Mouse (Mus musculus): ENCODE results near the gene Gm49403.

Gene Gm49403

DNA sequence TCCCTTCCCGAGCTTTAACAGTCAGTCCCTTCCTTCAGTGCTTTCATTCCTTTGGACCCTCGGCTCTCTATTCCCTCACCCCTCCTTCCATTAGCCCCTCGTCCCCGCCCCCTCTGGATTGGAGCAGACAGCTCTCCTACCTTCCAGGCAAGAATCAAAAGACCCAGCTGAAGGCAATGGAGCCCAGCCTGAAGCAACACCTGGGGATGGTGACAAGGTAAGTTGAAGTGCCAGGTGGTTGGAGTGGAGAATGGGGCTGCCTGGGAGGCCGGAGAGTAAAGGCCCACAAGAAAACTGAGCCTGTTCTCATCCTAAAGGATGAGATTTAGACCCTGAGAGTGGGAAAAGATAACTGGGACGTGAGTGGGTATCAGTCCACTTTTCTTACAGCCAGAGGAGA lies 24.8 kb downstream of the Gm49403 start:
- DNase-seq (ENCODE audit: low read depth in 2 of 2, low spot score in 2 of 2) = no peak

DNA sequence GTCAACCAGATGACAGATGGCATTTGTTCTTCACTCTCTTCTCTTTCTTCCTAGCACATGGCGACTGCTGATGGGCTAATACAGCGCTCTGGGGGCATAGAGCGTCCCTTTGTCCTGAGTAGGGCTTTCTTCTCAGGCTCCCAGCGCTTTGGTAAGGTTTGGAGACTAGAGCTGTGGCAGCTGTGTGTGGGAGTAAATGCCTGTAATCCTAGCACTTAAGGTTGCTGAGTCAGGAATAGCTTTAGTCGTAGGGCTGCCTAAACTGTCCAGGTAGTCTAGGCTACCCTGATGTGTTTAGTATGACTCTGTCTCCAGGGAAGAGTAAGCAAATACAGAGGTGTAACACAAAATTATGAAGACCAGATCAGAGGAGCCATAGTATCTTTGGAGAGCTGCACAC lies 28.1 kb downstream of the Gm49403 start:
- no peak for DNase-seq (ENCODE audit: low read depth in 2 of 2, low spot score in 2 of 2)

DNA sequence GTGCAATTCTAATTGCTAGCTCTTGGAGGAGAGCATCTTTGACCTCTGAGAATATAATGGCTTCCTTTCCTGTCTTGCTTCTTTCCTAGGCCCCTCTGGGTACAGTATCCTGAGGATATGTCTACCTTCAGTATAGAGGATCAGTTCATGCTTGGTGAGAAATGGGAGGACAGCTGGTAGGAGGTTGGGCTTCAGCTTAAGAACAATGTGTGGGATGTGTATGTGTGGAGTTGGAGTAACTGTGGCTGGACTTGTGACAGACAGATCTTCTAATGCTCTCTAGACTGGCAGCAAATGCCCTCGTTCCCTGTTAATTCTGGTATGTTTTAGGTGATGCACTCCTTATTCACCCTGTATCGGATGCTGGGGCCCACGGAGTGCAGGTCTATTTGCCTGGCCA lies 30.5 kb downstream of the Gm49403 start:
- DNase-seq (ENCODE audit: low read depth in 2 of 2, low spot score in 2 of 2) = no peak

DNA sequence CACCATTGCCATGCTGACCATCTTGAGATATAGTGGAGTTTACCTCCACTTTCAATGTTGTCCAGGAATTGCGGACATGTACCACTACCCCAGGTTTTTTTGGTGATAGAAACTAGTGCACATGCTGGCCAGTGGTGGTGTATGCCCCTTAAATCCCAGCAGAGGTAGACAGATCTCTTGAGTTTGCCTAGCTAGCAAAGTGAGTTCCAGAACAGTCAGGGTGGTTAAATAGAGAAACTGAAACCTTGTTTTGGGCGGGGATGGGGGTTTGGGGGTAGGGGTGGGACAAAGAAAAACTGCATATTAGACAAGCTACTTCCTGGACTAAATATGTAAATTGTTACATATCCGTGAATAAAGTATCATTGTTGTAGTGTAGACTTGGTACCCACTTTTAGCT lies 35.3 kb downstream of the Gm49403 start:
- no peak for DNase-seq (ENCODE audit: low read depth in 2 of 2, low spot score in 2 of 2)

DNA sequence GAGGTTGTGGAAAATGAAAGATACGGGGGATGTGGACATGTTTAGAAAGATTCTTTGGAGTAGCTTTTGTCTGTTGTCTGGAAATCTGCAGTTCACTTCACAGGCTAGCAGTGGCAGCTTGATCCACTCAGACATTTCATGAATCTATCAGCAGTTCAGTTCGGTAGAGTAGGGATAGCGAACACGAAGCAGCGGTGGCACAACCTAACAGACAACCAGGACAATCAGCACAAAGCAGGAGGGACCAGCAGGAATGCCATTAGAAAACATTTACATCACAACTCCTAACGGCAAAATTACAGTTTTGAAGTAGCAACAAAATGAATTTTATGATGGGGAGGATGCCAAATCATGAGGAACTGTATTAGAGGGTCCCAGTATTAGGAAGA lies 35.9 kb downstream of the Gm49403 start:
- no peak for DNase-seq (ENCODE audit: low read depth in 2 of 2, low spot score in 2 of 2)

DNA sequence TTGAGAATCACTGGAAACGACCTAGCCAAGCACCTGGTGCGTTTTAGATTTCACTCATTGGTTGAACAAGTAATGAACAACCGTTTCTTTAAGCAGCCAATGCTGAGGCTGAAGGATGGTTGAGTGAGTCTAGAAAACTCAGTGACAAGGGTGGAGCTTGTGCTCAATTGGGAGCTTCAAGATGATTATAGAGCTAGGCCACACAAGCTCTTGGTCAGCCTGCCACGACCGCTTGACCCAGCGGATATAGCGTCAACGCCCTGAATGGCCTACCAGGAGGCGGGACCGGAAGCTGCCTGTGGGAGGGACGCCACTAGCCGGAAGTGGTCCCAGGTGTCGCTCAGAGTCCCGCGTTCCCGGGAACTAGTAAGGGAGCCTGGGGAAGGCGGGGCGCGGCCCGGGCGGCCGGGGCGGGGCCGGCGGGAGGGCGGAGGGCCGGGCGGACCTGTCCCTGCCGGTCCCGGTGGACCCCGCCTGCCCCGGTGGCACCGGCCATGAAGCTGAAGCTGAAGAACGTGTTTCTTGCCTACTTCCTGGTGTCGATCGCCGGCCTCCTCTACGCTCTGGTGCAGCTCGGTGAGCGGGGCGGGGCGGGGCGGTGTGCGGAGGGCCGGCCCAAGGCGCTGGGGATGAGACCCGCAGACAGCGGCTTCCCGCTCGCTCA lies 36.5 kb downstream of the Gm49403 start, which contains the start of gene B3gat3:
Gene B3gat3, plus strand, starts transcription at position 302 of the 664 bp plus-strand sequence.
- DNase-seq (ENCODE audit: low read depth in 2 of 2, low spot score in 2 of 2) = peak; percentile 57 to 63

DNA sequence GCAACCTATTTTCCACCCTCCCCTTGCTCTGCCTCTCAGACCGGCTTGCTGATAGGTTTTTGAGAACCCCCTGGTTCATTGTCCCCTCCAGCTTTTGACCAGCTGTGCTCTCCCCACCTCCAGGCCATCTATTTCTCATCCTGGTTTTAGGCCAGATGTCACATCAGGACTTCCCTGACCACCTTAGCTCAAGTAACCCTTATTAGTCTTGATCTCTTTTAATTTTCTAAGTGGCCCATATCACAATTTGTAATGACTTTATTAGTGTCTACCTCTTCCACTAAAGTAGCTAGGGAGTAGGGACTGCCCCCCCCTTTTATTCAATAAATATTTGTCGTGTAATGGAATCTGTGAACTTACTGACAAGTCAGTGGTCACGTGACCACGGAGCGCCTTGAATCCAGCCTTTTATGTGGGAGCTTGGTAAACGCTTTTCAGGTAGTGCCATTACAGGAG lies 37.1 kb downstream of the Gm49403 start:
- no peak for DNase-seq (ENCODE audit: low read depth in 2 of 2, low spot score in 2 of 2)

DNA sequence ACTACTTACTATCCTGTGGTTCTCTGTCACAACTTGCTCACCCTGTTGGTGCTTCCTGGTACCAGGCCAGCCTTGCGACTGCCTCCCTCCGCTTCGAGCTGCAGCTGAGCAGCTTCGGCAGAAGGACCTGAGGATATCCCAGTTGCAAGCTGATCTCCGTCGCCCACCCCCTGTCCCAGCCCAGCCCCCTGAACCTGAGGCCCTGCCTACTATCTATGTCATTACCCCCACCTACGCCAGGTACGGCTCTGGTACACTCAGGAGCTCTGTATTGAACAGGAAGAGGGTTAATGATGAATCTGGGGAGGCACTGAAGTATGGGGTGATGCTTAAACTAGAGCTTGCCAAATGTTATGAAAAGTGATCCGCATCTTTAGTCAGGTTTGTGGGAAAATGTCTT lies 38.0 kb downstream of the Gm49403 start:
- no peak for DNase-seq (ENCODE audit: low read depth in 2 of 2, low spot score in 2 of 2)

DNA sequence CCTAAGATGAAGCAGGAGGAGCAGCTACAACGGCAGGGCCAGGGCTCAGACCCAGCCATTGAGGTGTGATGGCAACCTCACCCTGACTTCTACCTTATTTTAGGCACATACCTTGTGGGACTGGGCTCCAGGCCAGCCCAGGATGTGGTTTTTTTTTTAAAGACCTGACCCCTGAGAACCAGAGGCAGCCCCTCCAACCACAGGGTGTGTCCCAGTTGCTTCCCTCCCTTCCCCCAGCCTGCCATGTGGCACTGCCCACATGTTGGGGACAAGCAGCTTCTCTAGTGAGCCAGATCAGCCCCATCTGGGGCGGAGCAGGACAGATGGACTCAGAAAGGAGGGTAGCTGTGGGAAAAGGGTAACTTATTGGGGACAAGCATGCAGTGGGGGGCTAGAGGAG lies 43.0 kb downstream of the Gm49403 start:
- DNase-seq (ENCODE audit: low read depth in 2 of 2, low spot score in 2 of 2) = no peak

DNA sequence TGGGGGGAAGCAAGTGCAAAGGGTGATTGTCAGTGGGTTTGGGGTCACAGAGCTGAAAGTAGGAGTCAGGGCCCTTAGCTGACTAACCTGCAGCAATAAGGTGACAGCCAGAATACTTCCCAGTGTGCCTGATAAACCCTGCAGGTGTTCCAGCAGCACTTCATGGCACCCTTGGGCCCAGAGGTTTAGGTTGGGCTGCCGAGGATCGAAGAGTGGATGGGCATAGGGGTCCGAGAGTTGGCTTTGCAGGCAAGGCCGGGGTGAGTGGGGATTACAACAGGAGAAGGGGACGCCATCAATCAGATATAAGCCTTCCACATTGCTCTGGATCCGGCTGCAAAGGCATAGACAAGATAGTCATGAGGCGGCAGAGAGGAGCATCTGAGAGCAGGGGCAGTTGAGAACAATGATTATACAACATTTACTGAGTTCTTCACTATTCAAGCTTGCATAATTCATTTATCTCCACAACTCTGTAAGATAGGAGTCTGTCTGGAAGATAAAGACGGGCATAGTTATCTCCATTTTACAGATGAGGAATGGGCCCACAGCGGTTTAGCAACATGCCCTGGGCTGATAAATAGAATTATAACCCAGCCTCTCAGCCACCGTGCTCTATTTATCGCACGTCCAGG lies 44.3 kb downstream of the Gm49403 start:
- DNase-seq (ENCODE audit: low read depth in 2 of 2, low spot score in 2 of 2) = no peak

DNA sequence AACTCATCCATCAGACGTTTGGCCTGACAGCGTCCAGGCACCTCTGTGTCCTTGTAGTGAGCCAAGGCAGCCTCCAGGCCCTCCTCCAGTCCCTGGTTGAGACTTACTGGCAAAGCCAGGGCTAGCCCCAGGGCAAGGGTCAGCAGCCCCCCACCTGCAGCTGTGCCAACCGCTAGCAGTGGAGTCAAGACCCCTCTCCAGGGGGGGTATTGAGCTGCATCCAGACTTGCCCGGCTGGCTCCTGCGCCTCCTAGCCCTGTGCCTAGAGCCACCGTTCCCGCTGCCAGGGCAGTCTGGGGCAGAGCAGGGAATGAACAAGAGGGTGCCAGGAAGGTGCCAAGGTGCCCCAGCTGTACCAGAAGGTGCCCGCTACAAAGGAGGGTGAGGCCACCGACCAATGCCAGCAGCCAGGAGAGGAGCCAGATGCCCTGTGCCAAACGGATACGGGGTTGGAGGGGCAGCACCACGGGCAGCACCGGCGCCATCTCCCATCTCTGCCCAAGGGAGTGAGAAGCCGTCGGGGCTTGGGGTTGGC lies 45.0 kb downstream of the Gm49403 start:
- DNase-seq (ENCODE audit: low read depth in 2 of 2, low spot score in 2 of 2) = peak in 1 of 2 experiments; percentile 20

DNA sequence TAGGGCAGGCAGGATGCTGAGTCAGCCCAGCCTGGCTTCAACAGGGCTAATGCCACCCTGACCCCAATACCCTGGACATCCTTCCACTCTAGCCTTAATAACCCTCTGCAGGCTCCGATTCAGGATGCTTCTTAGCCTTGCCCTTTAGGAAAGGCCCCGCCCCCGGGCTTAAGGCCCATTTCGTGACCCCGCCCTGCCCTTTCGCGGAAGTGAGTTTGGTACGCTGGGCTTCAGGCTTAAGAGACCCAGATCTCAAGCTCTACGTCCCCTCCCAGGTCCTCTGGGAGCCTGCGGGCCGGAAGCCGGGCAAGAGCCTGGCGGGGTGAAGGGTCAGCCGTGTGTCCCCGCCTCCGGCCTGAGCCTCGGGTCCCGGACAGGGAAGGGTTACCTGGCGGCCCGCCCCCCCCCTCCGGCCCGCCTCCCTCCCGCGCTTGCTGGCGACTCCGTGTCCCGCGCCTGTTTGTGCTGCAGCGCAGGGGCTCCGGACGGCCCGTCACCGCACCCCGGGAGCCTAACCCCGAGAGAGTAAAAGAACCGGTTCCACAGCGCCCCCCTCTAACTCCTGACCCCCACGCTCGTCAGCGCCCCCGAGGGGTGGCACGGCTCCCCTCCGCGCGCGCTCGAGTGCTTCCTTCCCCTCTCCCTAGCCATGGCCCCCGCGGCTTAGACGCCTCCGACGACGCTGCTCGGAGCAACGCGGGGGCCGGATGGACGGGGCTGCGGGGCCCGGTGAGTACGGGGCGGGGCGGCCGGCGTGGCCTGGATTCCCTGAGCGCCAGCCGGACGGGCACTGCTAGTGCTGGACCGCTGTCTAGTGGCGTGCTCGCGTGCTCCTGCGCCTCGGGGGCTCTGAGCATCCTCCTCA lies 45.7 kb downstream of the Gm49403 start, which contains the start of the genes Rom1 and Eml3:
Gene Rom1, minus strand, starts transcription at position 133 of the 865 bp plus-strand sequence.
Gene Eml3, plus strand, starts transcription at position 329 of the 865 bp plus-strand sequence.
- peak; percentile 77 to 83 for DNase-seq (ENCODE audit: low read depth in 2 of 2, low spot score in 2 of 2)

DNA sequence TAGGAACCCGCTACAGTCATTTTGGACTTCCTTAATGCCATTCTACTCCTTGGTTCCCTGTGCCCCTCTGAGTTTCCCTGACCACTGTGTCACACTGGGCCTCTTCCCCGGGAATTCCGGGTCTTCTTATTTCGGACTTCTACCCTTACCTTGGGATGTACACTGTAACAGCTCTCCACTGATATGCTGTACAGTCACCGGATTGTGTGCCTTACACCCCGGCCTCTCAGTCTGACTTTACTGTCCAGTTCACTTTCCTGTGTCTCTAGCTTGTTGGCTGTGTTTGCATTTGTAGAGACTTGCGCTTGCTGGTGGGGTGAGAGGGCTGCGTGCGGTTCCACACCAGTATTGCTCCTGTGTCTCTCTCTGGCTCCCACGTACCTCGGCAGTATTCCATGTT lies 46.4 kb downstream of the Gm49403 start:
- no peak for DNase-seq (ENCODE audit: low read depth in 2 of 2, low spot score in 2 of 2)

DNA sequence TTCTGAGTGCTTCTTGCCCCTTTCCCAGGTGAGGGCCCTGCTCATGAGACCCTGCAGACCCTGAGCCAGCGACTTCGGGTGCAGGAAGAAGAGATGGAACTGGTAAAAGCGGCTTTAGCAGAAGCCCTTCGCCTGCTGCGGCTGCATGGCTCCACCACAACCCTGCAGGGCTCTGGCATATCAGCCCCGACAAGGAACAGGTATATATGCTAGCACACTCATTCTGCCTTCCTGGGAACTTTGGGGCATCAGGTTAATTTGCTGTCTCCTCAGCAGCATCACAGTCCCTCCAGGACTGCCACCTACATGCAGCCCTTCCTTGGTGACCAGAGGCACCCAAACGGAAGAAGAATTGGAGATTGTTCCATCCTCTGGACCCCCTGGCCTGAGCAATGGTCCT lies 47.0 kb downstream of the Gm49403 start:
- DNase-seq (ENCODE audit: low read depth in 2 of 2, low spot score in 2 of 2) = no peak

DNA sequence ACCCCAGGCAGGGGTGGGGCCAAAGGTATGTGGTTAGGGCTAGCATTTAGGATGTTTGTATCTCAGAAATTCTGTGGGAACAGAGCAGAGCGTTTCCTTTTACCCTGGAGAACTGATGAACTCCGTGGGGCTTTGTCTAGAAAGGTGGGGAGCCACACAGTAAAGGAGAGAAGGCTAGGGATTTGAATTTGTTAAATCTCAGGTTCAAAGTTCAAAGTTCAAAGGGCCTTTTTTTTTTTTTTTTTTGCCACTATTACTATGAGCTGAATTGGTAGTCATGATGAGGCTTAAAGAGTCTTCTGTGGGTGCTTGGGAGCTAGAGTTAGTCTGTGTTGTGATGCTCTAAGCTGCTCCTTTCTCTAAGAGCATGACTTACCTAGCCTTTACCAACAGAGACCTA lies 53.0 kb downstream of the Gm49403 start:
- DNase-seq (ENCODE audit: low read depth in 2 of 2, low spot score in 2 of 2) = no peak

Measured in CD8-positive naive resting alpha-beta T cell, adult 2 months (primary cell).